Mouse (Mus musculus): Measurements from ENCODE around the gene Slc4a8. TPM values are rescaled to one million over a fixed set of nuclear protein-coding genes. Genes with fewer than 3 reads are reported as not detected.

Slc4a8 gene
- polyA plus RNA-seq, 1 experiment: 0.02 TPM

- Histone ChIP-seq H3K9me3 (no peaks in the 10 kb centered on the region), H3K27me3 (replicated peaks) (peaks cover 47% of the 10 kb centered on the region), H3K4me1 (peaks cover 48% of the 10 kb centered on the region), H3K36me3 (replicated peaks; ENCODE audit: low read length) (no peaks in the 10 kb centered on the region), H3K4me3 (replicated peaks) (no peak overlapping the region)
- TF ChIP-seq GATA1 (IDR thresholded peaks at IDR 0.05; ENCODE audit: borderline replicate concordance, low read length): no peak
- no peak for TF ChIP-seq FLI1 (IDR thresholded peaks at IDR 0.05; ENCODE audit: low read length)
Measured at GRCm38 (mm10) chr15:100754041-100754440, 7.5 kb upstream of the Slc4a8 start.

- Histone ChIP-seq H3K36me3 (replicated peaks; ENCODE audit: low read length) (no peaks in the 10 kb centered on the region), H3K27me3 (replicated peaks) (peaks cover 51% of the 10 kb centered on the region), H3K9me3 (no peaks in the 10 kb centered on the region), H3K4me3 (replicated peaks) (peak overlapping the region; percentile 11), H3K4me1 (peaks cover 44% of the 10 kb centered on the region)
- no peak for TF ChIP-seq FLI1 (IDR thresholded peaks at IDR 0.05; ENCODE audit: low read length)
Measured at GRCm38 (mm10) chr15:100754805-100755497, 6.6 kb upstream of the Slc4a8 start.

- H3K4me3 ChIP-seq (replicated peaks): no peak overlapping the region
- TF ChIP-seq FLI1 (IDR thresholded peaks at IDR 0.05; ENCODE audit: low read length): no peak
- no peak for TF ChIP-seq GATA1 (IDR thresholded peaks at IDR 0.05; ENCODE audit: borderline replicate concordance, low read length)
- H3K4me1 ChIP-seq: peaks cover 39% of the 10 kb centered on the region
- H3K9me3 ChIP-seq: no peaks in the 10 kb centered on the region
- H3K27me3 ChIP-seq (replicated peaks): peaks cover 53% of the 10 kb centered on the region
- no peaks in the 10 kb centered on the region for H3K36me3 ChIP-seq (replicated peaks; ENCODE audit: low read length)
Measured at GRCm38 (mm10) chr15:100755498-100755859, 6.1 kb upstream of the Slc4a8 start.

DNA sequence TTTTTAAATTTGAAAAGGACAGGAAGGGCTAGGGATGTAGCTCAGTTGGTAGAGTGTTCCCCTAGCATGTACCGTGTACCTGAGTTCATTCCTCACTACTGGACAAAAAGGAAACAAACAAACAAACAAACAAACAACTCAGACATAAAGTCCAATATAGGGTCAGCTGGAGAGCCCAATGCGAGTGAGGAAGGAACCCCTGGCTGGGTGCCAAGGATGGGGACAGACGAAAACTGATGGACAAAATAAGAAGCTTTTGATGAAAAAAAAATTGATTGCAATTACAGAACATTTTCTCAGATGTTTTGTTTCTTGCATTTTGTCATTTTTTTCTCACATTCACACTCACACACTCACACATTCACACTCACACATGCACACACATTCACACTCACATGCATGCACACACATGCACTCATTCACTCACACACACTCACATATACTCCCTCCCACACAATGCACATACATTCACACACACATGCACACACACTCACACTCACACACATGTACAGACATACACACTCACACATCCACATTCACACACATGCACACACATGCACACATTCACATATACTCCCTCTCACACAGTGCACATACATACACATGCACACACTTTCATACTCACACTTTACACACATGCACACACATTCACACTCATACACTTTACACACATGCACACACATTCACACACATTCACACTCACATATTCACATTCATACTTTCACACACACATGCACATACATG lies 5.5 kb upstream of the Slc4a8 start:
- Histone ChIP-seq H3K27me3 (replicated peaks) (peaks cover 58% of the 10 kb centered on the region), H3K4me3 (replicated peaks) (peak overlapping the region; percentile 67), H3K4me1 (peaks cover 40% of the 10 kb centered on the region), H3K9me3 (no peaks in the 10 kb centered on the region), H3K36me3 (replicated peaks; ENCODE audit: low read length) (no peaks in the 10 kb centered on the region)
- no peak for TF ChIP-seq GATA1 (IDR thresholded peaks at IDR 0.05; ENCODE audit: borderline replicate concordance, low read length)
- no peak for TF ChIP-seq FLI1 (IDR thresholded peaks at IDR 0.05; ENCODE audit: low read length)

- H3K9me3 ChIP-seq: no peaks in the 10 kb centered on the region
- H3K4me1 ChIP-seq: peaks cover 54% of the 10 kb centered on the region
- H3K27me3 ChIP-seq (replicated peaks): peaks cover 70% of the 10 kb centered on the region
- H3K36me3 ChIP-seq (replicated peaks; ENCODE audit: low read length): no peaks in the 10 kb centered on the region
- TF ChIP-seq FLI1 (IDR thresholded peaks at IDR 0.05; ENCODE audit: low read length): no peak
- no peak for TF ChIP-seq GATA1 (IDR thresholded peaks at IDR 0.05; ENCODE audit: borderline replicate concordance, low read length)
- peak overlapping the region; percentile 89 for H3K4me3 ChIP-seq (replicated peaks)
Measured at GRCm38 (mm10) chr15:100757527-100757978, 4.0 kb upstream of the Slc4a8 start.

DNA sequence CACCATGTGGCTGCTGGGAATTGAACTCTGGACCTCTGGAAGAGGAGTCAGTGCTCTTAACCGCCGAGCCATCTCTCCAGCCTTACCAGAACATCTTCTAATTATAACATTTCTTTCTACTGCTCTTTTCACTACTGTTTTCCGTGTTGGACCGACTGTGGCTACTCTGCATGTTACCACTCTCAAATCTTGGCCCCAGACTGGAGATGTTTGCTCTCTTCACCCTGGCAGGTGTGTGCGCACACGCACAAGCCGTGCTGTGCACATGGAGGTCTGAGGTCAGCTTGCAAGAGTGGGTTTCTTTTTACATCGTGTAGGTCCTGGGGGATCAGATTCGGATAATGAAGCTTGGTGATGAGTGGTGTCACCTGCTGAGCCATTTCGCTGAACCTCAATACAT lies 2.3 kb upstream of the Slc4a8 start:
- Histone ChIP-seq H3K9me3 (no peaks in the 10 kb centered on the region), H3K4me1 (peaks cover 51% of the 10 kb centered on the region), H3K27me3 (replicated peaks) (peaks cover 71% of the 10 kb centered on the region), H3K4me3 (replicated peaks) (no peak overlapping the region), H3K36me3 (replicated peaks; ENCODE audit: low read length) (no peaks in the 10 kb centered on the region)
- TF ChIP-seq FLI1 (IDR thresholded peaks at IDR 0.05; ENCODE audit: low read length) (no peak), GATA1 (IDR thresholded peaks at IDR 0.05; ENCODE audit: borderline replicate concordance, low read length) (no peak)

- H3K4me3 ChIP-seq (replicated peaks): peak overlapping the region; percentile 93
- TF ChIP-seq FLI1 (IDR thresholded peaks at IDR 0.05; ENCODE audit: low read length): no peak
- TF ChIP-seq GATA1 (IDR thresholded peaks at IDR 0.05; ENCODE audit: borderline replicate concordance, low read length): no peak
- H3K36me3 ChIP-seq (replicated peaks; ENCODE audit: low read length): no peaks in the 10 kb centered on the region
- H3K9me3 ChIP-seq: no peaks in the 10 kb centered on the region
- peaks cover 80% of the 10 kb centered on the region for H3K27me3 ChIP-seq (replicated peaks)
- H3K4me1 ChIP-seq: peaks cover 38% of the 10 kb centered on the region
Measured at GRCm38 (mm10) chr15:100761036-100761418, 520 bp upstream of the Slc4a8 start.

DNA sequence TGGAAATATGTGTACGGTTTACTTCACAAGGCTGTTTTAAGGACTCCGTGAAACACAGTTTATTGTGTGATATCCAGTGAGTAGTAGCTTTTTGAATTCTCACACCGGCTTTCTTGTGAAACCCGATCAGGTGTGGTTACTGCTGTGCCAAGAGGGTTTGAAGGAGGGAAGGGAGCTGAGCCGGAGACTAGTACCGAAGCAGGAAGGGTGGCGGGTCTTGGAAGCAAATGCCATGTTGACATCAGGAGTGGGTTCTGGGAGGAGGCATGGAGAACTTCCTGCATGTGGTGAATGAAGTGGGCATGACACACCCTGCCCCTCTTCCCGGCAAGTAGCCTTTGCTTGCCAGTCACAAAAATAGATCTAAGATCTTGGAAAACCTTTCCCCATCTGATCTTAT lies 1.1 kb downstream of the Slc4a8 start:
- H3K9me3 ChIP-seq: no peaks in the 10 kb centered on the region
- peaks cover 24% of the 10 kb centered on the region for H3K4me1 ChIP-seq
- TF ChIP-seq FLI1 (IDR thresholded peaks at IDR 0.05; ENCODE audit: low read length) (no peak), GATA1 (IDR thresholded peaks at IDR 0.05; ENCODE audit: borderline replicate concordance, low read length) (no peak)
- H3K4me3 ChIP-seq (replicated peaks): no peak overlapping the region
- peaks cover 86% of the 10 kb centered on the region for H3K27me3 ChIP-seq (replicated peaks)
- H3K36me3 ChIP-seq (replicated peaks; ENCODE audit: low read length): no peaks in the 10 kb centered on the region

- Histone ChIP-seq H3K4me1 (peaks cover 21% of the 10 kb centered on the region), H3K9me3 (no peaks in the 10 kb centered on the region), H3K4me3 (replicated peaks) (no peak overlapping the region), H3K36me3 (replicated peaks; ENCODE audit: low read length) (no peaks in the 10 kb centered on the region), H3K27me3 (replicated peaks) (peaks cover 87% of the 10 kb centered on the region)
- TF ChIP-seq FLI1 (IDR thresholded peaks at IDR 0.05; ENCODE audit: low read length): no peak
- no peak for TF ChIP-seq GATA1 (IDR thresholded peaks at IDR 0.05; ENCODE audit: borderline replicate concordance, low read length)
Measured at GRCm38 (mm10) chr15:100764163-100764951, 2.8 kb downstream of the Slc4a8 start.

Measured in megakaryocyte, embryonic 14.5 days (primary cell).